24 mouse cellular contexts compared by ENCODE assay signal in genomic region chr17:29747466-29747865, GRCm38 (mm10). TPM values are rescaled to one million over a fixed set of nuclear protein-coding genes. Genes with fewer than 3 reads are reported as not detected.
A peak's percentile ranks its signal among the peaks of the same experiment; 100 is the strongest.
DNase-seq lines count a peak whose midpoint lies in the region; ATAC-seq lines count a peak whose summit lies in the region.
"Had no signal": no experiment of that assay in that cellular context is flagged by ENCODE, and none has a peak within 500 bp of the region (broad histone marks: within the 10 kb centered on the region; RNA-seq: fewer than 3 reads in every experiment).

No protein-coding gene starts in this region.

- no peaks in the 10 kb centered on the region for H3K36me3 ChIP-seq in heart, embryonic 10.5 days
- H3K36me3 ChIP-seq in kidney, embryonic 16.5 days (ENCODE audit: insufficient read depth, low read length), result no peaks in the 10 kb centered on the region
- no peaks in the 10 kb centered on the region for H3K36me3 ChIP-seq in neural tube, embryonic 11.5 days (ENCODE audit: control insufficient read depth, insufficient read depth, low read length)
- H3K36me3 ChIP-seq: embryonic facial prominence, embryonic 13.5 days; forebrain, embryonic 12.5 days; heart, embryonic 13.5 days; liver, embryonic 13.5 days; stomach, embryonic 15.5 days had no signal

- no peak for DNase-seq in heart, embryonic 10.5 days (ENCODE audit: low spot score)
- no peak for DNase-seq in heart, postnatal 4 days
- peak; percentile 30 for DNase-seq in kidney, postnatal 14 days
- DNase-seq in neural tube, embryonic 11.5 days (ENCODE audit: low spot score), result no peak
- no peak for DNase-seq in neural tube, embryonic 10.5 days (ENCODE audit: extremely low spot score, low spot score)
- DNase-seq in retina, postnatal 1 day, result no peak
- DNase-seq: adrenal gland, adult 2 months; cerebellum, adult 11 months; cerebellum, adult 9-11 months; gastrocnemius, postnatal 25 days; heart, adult 18-20 months; heart, postnatal 14 days; layer of hippocampus, adult 9-11 months; liver, embryonic 13.5 days; lung, adult 2 months; thymus, postnatal 36 days had no signal

- 61% methylated on average over 6 of the region's 6 CpGs for WGBS in heart, embryonic 10.5 days
- 61% methylated on average over 6 of the region's 6 CpGs for WGBS in kidney, embryonic 16.5 days
- WGBS in neural tube, embryonic 11.5 days, result 57% methylated on average over 6 of the region's 6 CpGs

- peaks cover 19% of the 10 kb centered on the region for H3K27me3 ChIP-seq in heart, embryonic 10.5 days (ENCODE audit: insufficient read depth, poor library complexity, severe bottlenecking)
- H3K27me3 ChIP-seq in kidney, embryonic 16.5 days (ENCODE audit: insufficient read depth, low read length), result no peaks in the 10 kb centered on the region
- H3K27me3 ChIP-seq in neural tube, embryonic 11.5 days (ENCODE audit: control insufficient read depth, insufficient read depth, low read length), result no peaks in the 10 kb centered on the region
- H3K27me3 ChIP-seq: embryonic facial prominence, embryonic 13.5 days; forebrain, embryonic 12.5 days; stomach, embryonic 15.5 days had no signal

- H3K9me3 ChIP-seq in heart, embryonic 10.5 days, result no peaks in the 10 kb centered on the region
- H3K9me3 ChIP-seq in kidney, embryonic 16.5 days (ENCODE audit: low read length), result no peaks in the 10 kb centered on the region
- H3K9me3 ChIP-seq in neural tube, embryonic 11.5 days (ENCODE audit: control insufficient read depth, low read length), result no peaks in the 10 kb centered on the region
- H3K9me3 ChIP-seq: embryonic facial prominence, embryonic 13.5 days; forebrain, embryonic 12.5 days; heart, embryonic 13.5 days; liver, embryonic 13.5 days; megakaryocyte, embryonic 14.5 days; stomach, embryonic 15.5 days had no signal

- H3K4me2 ChIP-seq in kidney, embryonic 16.5 days (replicated peaks; ENCODE audit: low read depth, low read length), result no peak overlapping the region
- H3K4me2 ChIP-seq in neural tube, embryonic 11.5 days (ENCODE audit: low read depth), result no peak overlapping the region
- H3K4me2 ChIP-seq: embryonic facial prominence, embryonic 13.5 days; forebrain, embryonic 12.5 days; heart, embryonic 13.5 days; liver, embryonic 13.5 days; stomach, embryonic 15.5 days had no signal

- H3K27ac ChIP-seq in heart, embryonic 10.5 days, result peak overlapping the region; percentile 69; the same call in 1 of the 2 replicates
- no peak overlapping the region for H3K27ac ChIP-seq in kidney, embryonic 16.5 days (ENCODE audit: low read length)
- H3K27ac ChIP-seq in neural tube, embryonic 11.5 days (ENCODE audit: low read depth, low read length), result peak overlapping the region; percentile 60; the same call in 1 of the 2 replicates
- H3K27ac ChIP-seq: embryonic facial prominence, embryonic 13.5 days; forebrain, embryonic 12.5 days; heart, embryonic 13.5 days; liver, embryonic 13.5 days; stomach, embryonic 15.5 days had no signal

- H3K4me1 ChIP-seq in heart, embryonic 10.5 days, result peaks cover 70% of the 10 kb centered on the region
- H3K4me1 ChIP-seq in kidney, embryonic 16.5 days (ENCODE audit: insufficient read depth, low read length), result peaks cover 33% of the 10 kb centered on the region
- peaks cover 12% of the 10 kb centered on the region for H3K4me1 ChIP-seq in neural tube, embryonic 11.5 days (ENCODE audit: control insufficient read depth, insufficient read depth, low read length)
- H3K4me1 ChIP-seq: liver, embryonic 13.5 days; stomach, embryonic 15.5 days had no signal

- H3K9ac ChIP-seq in kidney, embryonic 16.5 days (replicated peaks; ENCODE audit: low read length), result no peak overlapping the region
- H3K9ac ChIP-seq in neural tube, embryonic 11.5 days (ENCODE audit: low read length), result no peak overlapping the region
- H3K9ac ChIP-seq: embryonic facial prominence, embryonic 13.5 days; forebrain, embryonic 12.5 days; liver, embryonic 13.5 days; stomach, embryonic 15.5 days had no signal

- no peak overlapping the region for H3K4me3 ChIP-seq in heart, embryonic 10.5 days
- H3K4me3 ChIP-seq in kidney, embryonic 16.5 days (ENCODE audit: low read length), result no peak overlapping the region
- H3K4me3 ChIP-seq in neural tube, embryonic 11.5 days (ENCODE audit: low read depth, low read length), result no peak overlapping the region
- H3K4me3 ChIP-seq: embryonic facial prominence, embryonic 13.5 days; erythroblast, embryonic 14.5 days; forebrain, embryonic 12.5 days; heart, embryonic 13.5 days; liver, embryonic 13.5 days; megakaryocyte, embryonic 14.5 days; stomach, embryonic 15.5 days had no signal

- ATAC-seq in kidney, embryonic 16.5 days (ENCODE audit: low FRiP score, low TSS enrichment), result no peak
- no peak for ATAC-seq in neural tube, embryonic 11.5 days (ENCODE audit: insufficient read depth, low FRiP score, low TSS enrichment)
- ATAC-seq: intestine, postnatal 0 days had no signal

RNA-seq across cellular contexts. Expression of gene Ccdc167, which starts 30.6 kb away (rescaled TPM):
- polyA plus RNA-seq in heart, embryonic 10.5 days (2016; fragmentation: Nextera tagmentation; extraction: Ambion mirVana), result 18.2 and 19.0 TPM in 2 replicates
- 10 to 100 TPM; 15.3 to 18.4 TPM for total RNA-seq in heart, postnatal 4 days (2021)
- polyA plus RNA-seq in kidney, embryonic 16.5 days (2015; fragmentation: Nextera tagmentation; extraction: Ambion mirVana), result 12.5 and 13.7 TPM in 2 replicates
- polyA plus RNA-seq in neural tube, embryonic 11.5 days (2014; fragmentation: Nextera tagmentation; extraction: Ambion mirVana), result 16.1 and 16.4 TPM in 2 replicates
